Mouse (Mus musculus) frontal cortex, postnatal 10 days (tissue): ENCODE measurements around the gene Zfp30.
A peak's percentile ranks its signal among the peaks of the same experiment; 100 is the strongest.

Experiments used
- DNase-seq, 2 experiments: peaks; one replicate each; pipeline ENCODE4 v3.0.0; 2022; ENCODE audit warnings: low spot score in 2 of 2, mixed read lengths in 1 of 2

Gene Zfp30

DNA sequence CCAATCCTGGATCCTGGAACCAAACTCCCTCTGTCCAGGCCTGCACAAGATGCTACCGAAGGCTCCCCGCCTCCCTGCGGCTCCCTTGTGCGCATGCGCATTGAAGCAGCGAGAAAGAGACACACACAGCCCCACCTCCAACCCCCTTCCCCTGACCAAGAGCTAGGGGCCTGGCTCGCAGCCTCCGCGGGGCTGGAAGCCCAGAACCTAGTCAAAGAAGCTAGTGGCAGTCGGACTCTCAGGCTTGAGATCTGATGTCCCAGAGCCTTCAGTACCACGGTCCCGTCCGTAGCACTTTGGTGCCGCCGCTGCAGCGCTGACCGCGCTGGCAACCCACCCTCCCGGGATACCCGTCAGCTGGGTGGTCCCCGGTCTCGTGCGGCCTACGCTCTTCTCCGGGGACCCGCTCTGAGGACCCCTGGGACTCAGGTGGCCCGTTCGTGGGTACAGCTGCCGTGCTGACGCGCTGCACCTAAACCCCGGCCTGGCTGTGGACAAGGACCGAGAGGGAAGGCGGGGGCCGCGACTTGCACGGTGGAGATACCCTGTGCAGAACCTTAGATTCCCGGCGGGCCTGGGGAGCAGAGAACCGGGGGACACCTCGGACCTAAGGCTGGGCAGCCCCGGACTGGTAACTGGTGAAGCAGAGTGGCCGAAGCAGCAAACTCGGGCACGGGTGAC, at the start of gene Zfp30:
TSS of gene Zfp30 (plus strand) at position 128 of the 681 bp plus-strand sequence.
- peak; percentile 83 to 84 for DNase-seq

DNA sequence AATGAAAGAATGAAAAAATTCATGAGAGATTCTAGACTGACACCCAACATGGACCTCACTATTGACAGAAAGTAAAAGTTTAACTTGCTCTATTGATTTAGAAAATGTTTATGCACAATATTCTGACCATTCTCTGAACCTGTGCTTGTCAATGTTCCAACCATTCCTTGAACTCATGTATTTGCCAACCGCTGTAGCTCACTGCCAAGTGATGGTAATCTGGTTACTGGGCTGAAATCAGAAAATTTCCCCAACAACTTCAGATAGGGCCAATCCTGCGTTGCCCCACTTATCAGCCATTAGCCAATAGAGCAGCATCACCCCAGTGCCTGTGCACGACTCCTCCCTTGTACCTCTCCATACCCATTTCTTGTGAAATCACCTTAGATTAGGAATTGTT, 41.5 kb upstream of the Zfp30 start:
- no peak for DNase-seq

DNA sequence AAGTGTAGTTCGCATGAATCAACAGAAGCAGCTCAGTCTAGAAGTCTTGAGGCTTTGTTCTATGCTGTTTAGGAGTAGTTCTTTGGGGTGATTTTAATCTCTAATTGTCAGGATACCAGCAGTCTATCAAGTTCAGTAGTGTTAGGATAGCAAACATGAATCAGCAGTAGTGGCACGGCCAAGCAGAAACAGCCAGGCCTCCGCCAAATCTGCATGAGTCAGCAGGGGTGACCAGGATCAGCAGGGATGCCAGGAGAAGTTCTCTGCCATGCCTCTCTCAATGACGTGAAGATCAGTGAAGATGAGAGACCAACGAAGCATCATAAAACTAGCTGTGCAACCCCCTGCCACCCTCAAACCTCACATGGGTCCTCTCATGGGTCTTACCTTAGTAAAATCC, 23.3 kb upstream of the Zfp30 start:
- DNase-seq = no peak

DNA sequence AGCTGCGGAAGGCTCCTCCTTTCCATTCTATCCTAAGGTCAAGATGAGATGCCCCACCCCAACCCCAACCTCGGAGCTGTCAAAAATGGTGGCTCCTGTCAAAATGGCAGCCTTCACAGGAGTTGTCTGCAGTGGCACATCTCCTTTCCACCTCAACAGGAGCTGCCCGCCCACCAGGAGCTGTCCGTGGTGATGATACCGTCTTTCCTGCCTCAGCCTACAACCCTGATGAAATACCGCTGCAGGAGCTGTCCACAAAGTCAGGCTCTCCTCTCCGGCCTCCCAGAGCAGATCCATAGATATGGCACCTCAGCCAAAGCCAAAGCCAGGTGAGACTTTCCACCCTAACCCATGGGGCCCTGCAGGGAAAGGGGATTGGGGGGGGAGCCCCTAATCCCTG, 19.1 kb upstream of the Zfp30 start:
- no peak for DNase-seq

DNA sequence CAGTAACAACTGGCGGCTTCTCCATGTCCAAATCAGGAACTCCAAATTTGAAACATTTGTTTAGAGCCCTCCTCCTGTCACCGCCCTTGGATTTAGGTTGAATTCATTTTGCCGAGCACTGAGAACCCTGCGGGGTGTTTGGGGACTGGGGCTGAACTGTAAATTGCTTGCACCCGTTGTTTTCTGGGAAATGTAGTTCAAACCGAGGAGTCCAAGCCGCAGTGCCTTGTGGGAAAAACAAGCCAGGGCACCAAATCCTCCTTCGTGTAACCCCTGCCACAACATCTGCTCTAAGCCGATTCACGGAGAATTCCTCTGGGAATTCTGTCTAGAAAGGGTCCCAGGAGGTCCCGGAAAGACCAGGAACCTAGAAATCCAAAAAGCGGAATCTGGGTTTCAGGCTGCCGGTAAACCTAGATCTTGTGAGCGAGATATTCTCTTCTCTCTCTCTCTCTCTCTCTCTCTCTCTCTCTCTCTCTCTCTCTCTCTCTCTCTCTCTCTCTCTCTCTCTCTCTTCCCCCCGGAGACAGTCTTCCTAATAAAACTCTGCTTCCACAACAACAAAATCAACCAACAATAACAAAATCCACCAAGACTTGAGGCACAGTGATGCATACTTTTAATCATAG, 16.6 kb upstream of the Zfp30 start:
- DNase-seq = peak; percentile 69 to 79

DNA sequence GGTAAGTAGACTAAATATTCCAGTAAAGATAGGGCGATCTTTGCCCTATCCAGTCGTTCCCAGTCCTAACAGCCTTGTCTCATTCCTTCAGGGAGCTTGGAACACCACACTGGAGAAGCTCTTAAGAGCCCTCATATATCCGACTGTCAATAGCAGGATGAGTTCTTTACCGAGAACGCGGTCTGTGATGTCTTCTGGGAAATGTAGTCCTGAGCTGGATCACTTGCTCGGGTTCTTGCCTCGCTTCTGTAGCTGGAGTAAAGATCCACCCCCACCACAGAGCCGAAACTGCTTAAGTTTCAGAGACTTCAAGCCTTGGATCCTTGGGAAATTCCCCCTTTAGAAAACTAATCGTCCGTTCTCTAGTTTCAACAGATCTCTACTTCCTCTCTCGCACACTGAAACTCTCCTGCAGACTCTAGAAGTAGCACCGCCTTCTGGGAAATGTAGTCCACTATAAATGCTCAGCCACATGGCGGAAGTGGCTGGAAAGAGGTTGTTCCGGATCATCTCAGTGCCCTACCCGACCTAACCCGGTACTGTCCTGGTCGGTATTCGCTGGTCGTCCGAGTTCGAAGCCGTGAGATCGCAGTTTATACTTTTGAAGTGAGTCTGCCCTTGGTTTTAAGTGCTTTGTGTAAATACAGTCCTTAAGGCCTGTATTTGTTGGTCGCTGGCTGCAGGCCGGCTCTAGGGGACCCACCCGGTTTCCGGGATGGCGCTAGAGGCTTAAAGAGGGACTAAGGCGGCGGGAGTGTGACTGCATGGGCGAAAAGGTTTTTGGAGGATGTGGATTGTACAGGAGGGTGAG, 15.5 kb upstream of the Zfp30 start, which contains the start of gene Zfp84:
TSS of gene Zfp84 (plus strand) at position 463 of the 811 bp plus-strand sequence.
- DNase-seq = peak; percentile 81 to 82

DNA sequence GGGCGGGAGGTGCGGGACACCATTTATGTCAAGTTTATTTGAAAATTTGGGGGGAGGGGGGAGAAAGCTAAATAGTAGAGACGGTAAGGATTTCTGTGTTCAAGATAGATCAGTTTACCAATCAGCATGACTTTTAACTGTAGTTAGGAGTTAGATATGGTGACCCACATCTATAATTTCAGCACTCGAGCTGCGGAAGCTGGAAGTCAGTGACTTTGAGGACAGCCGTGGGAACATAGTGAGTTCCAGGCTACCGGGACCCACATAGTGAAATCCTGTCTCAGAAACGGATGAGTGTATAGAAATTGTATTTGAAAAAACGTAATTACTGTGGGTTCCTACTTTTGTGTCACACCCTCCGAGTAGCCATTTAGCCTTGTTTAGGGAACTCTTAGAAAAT, 14.8 kb upstream of the Zfp30 start:
- DNase-seq = no peak

DNA sequence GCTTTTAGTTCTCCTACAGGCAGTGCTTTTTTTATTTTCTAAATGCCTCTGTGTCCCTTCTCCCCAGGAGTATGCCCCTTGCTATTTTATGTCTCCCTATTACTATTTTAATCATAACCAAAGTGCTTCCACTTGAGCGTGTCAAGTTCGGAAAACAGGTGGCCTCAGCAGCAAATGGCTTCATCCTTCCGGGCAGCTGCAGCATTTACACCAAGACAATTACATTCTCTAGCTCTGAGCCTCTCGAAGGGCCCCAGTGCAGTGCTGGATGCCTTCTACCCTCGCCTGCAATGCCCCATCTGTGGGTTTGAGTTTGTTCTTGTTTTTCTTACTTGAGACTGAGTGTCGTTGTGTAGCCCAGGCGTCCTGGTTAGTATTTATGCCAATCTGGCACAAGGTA, 10.3 kb upstream of the Zfp30 start:
- no peak for DNase-seq

DNA sequence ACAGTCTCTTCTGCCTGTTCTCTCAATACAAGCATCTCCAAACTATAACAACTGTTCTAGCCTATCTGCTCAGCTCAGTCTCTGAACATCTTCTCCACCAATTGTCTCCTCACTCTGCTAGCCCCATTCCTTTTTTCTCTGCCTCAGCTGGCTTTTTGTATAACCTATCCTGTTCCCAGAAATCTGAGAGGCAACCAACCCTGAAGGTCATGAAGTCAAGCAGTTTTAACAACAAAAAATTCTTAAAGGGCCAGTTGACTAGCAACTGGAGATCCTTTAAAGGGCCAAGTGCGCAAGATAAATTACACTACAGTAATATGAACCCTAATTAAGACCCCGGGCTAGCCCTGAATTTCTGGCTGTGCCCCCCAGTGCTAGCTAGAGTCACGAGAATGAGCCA, 9.4 kb upstream of the Zfp30 start:
- DNase-seq = no peak

DNA sequence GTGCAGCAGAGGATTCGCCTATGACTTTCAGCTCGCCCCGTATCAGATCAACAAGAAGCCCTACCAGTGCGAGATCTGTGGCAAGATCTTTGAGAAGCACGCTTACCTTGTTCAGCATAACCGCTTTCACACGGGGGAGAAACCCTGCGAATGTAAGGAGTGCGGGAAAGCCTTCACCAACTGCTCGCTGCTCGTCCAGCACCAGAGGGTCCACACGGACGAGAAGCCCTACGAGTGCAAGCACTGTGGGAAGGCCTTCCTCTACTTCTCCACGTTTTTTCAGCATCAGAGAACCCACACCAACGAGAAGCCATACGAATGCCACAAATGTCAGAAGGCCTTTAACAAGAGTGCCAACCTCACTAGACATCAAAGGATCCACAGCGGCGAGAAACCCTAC, 7.2 kb upstream of the Zfp30 start:
- no peak for DNase-seq

DNA sequence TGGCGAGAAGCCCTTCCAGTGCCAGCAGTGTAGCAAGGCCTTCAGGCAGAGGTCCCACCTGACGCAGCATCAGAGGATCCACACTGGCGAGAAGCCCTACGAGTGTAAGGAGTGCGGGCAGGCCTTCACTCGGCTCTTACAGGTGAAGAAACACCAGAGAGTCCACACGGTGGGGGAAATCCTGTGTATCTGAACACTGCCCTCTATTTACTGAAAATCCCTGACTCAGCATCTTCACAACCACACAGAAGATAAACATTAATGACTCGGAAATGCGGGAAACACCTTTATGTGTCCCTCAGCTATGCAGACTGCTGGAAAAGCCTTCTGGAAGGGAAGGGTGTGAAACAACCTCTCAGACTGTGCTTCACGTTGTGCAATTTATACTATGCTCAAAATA, 6.4 kb upstream of the Zfp30 start:
- DNase-seq = no peak

DNA sequence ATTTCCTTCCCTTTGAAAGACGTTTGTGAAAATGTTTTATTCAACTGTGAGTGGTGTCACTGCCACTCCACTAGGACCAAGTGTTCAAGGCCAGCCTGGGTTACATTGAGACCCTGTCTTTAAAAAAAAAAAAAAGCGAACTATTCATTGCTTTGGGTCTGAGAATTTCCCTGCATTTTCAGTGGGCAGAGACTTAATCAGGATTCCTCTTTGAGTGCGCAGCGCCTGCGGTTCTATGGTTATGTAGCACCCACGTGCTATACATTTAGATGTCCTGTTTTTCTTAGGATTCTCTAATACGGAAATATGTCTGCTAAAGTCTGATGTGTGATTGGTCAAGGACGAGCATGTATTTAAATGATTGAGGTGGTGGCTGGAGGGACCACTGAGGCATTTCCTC, 1.2 kb downstream of the Zfp30 start:
- DNase-seq = no peak

DNA sequence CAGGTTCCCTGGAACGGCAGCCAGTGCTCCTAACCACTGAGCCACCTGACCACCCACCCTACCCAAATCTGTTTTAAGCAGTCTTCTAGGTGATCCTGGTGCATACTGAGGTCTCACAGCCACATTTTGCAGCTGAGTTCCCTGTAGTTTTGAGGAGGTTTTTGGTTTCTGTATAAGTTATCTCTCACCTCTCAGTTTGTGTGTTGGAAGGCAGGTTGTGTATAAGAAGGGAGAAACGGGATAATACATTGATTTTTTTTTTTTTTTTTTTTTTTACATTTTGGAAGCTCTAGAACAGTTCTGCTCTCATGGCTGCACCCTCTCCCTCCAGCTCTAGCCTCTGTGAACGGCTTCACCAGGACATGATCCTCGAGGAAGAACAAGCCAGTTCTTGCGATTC, 2.1 kb downstream of the Zfp30 start:
- no peak for DNase-seq

DNA sequence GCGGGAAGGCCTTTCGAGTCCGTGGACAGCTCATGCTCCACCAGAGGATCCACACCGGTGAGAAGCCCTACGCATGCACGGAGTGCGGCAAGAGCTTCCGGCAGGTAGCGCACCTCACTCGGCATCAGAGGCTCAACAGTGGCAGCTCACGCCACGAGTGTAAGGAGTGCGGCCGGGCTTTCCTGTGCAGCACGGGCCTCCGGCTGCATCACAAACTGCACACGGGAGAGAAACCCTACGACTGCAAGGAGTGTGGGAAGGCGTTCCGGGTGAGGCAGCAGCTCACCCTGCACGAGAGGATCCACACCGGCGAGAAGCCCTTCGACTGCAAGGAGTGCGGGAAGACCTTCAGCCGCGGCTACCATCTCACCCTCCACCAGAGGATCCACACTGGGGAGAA, 9.1 kb downstream of the Zfp30 start:
- DNase-seq = no peak

DNA sequence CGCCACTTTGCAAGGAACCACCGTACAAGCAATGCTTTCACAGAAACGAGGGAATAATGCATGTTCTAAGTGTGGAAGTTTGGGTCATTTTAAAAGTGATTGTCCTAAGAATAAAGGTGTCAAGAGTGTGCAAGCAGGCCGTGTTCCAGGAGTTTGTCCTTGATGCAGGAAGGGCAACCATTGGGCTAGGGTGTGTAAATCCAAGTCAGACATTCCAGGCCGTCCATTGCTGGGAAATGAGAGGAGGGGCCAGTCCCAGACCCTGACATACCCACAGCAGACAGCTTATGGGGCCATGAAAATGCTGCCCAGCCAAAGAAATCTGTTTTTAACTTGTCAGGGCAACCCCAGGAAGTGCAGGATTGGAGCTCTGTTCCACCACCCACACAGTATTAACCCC, 23.2 kb downstream of the Zfp30 start:
- DNase-seq = no peak

DNA sequence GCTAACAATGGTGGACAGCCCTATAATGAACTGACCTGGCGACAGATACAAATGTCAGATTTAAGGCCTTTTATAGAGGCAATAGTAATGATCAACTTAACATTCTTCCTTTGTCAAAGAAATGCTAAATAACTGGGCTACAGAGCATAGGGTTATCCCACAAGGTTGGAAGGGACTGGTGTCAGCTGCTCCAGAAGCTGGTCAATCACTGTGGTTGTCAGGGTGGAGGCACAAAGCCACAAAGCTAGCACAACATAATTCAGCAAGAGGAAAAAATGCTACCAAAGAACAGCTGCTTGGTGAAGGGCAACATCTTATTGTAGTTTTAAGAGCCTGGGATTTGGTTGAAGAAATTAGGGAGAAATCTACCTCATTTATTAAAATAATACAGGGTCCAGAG, 28.4 kb downstream of the Zfp30 start:
- DNase-seq = no peak

DNA sequence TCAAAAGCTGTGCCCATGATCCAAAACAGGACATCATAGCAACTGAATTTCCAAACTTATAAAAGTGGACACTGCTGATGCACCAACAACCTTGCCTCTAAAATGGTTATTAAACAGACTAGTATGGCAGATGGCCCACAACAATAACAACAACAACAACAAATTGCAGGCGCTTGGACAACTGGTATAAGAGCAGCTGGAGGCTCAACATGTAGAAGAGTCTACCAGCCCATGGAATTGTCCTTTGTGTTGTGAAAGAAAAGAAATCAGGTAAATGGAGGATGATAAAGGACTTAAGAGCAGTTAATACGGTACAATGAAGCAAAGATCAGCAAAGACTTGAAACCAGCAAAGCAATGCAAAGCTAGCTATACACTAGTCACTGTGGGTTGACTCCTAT, 30.6 kb downstream of the Zfp30 start:
- DNase-seq = no peak

DNA sequence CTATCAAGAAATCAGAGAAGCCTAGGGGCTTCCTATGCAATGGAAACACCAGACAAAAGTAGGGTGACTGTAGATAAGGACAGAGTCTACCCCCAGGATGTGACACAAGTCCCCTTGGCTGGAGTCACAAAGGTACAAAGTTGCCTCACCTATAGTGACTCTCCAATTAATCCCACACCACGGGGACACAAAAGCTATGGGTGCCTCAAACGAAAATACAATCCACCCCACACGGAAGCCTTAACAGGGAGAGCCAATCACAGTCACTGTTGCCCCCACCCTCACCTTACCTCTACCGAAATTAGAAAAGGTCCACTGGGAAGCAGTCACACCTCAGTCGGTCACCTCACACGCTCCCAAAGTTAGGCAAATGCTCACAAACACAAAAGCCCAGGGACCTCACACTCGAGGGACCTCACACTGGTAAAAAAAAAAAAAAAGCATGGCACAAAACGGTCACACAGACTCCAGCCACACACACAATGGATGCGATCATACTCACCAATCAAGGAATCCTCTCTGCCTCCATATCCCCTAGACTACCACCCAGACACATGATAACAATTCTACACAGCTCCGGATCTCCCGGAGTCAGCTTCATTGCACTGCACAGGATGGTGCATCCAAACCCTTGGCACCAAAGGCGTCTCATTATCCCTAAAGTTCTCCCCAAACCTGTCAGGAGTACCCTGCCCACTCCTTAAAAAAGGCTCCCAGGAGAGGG, 31.4 kb downstream of the Zfp30 start:
- DNase-seq = no peak

DNA sequence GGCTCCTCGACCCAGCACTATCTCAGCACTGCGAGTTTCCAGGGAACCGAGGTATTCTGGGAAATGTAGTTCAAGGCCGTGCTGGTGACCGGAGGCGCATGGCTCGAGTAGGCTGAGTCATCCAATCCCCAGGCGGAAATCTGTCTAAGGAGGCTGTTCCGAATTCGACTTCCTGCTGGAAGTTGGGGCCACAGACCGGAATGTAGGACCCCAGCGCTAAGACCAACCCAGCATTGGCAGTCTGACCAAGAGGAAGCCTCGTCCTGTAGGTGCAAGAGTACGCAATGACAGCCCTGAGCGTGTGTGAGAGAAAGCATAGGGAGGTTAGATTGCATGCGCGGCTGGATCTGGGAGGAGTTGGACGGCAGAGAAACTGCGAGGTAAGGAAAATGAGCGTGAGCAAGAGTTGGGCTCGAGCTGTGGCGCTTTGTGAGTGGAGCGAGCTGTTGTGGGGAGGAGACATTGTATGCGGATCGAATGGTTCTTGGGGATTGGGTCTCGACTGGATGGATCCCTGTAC, 32.2 kb downstream of the Zfp30 start, which contains the start of gene Zfp790:
TSS of gene Zfp790 (plus strand) at position 205 of the 520 bp plus-strand sequence.
- DNase-seq = peak; percentile 86 to 87

DNA sequence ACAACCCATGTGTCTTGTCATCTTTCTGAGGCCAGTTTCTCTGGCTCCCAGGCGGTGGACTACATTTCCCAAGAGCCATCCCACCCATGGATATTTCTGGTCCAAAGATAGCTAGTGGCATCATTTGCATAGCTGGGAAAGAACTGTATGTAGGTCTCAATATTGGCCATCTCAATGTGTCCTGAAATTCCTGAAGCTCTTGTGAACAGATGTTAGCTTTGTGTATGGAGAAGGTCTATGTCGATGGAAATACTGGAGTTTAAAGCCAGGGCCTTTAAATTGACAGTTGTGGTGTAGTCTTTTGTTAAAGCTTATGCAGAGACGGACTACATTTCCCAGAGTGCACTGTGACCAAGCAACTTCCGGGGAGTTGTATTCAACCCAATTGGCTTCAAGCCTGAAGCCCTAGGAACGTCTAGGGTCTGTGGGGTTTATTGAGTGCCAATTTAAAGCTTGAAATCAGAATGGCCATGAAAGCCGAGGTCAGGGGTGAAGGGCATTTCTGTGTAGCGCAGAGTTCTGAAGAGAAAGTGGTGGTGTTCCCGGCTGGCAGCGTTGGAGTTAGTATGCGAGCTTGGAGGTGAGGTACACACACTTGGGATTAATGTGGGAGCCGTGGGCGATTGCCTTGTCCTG, 34.9 kb downstream of the Zfp30 start:
- peak; percentile 38 to 69 for DNase-seq

DNA sequence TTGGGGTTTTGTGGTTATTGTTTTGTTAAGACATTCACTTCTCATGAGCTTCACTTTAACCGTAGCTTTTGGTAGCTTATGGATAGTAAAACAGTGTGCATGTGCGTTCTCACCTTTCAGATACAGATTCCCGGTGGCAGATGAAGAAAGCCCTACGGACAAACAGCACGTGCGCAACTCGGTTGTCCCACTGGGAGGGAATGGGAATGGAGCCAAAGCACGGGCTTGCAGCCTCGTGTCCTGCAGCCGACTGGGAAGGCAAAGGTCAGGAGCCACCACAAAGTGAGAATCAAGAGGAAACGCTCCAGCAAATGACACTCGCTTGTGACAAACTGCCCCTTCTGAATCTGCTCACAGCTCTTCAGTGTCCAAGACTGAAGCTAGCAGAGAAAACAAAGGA, 44.2 kb downstream of the Zfp30 start:
- DNase-seq = no peak
